Comparison of ENCODE assay signal across 13 mouse cellular contexts in the genomic region with DNA sequence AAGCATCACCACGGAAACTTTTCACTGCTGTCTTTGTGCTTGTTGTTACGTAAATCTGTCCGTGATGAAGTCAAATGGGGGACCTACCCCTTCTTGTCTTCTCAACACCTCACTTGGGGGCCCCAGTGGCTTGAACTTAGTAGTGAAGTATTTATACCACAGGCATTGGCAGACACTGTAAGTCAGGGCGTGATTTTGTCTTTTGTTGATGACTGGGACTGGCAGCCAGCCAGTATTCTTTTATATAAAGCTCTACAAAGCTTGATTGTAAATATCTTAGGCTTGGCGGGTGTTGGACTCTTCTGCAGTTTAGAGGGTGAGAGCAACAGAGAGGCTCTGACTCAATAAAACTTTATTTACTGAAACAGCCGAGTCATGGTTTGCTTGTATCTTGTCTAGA.
DNase-seq lines count a peak whose midpoint lies in the region; ATAC-seq and TF ChIP-seq lines count a peak whose summit lies in the region.
"Had no signal": no experiment of that assay in that cellular context is flagged by ENCODE, and none has a peak within 500 bp of the region (broad histone marks: within the 10 kb centered on the region; RNA-seq: fewer than 3 reads in every experiment).

No protein-coding gene starts in this region.

- intact Hi-C loops in left cerebral cortex, adult 2 months (cut with DNase I) = no loop called here

- H3K27ac ChIP-seq in left cerebral cortex, adult 2 months = no peak overlapping the region
- H3K27ac ChIP-seq: forebrain, embryonic 12.5 days had no signal

- ATAC-seq in frontal cortex, adult (ENCODE audit: low TSS enrichment) = 0 out of 2 replicates have a peak, but pooled peaks have one; percentile 31
- ATAC-seq: intestine, embryonic 16.5 days had no signal

- DNase-seq in frontal cortex, postnatal 10 days (ENCODE audit: low spot score in 2 of 2) = no peak
- DNase-seq in left cerebral cortex, adult 18-20 months (ENCODE audit: low spot score in 2 of 2) = peak; percentile 18 to 26
- DNase-seq in left cerebral cortex, adult 2 months (ENCODE audit: extremely low spot score in 1 of 2, low spot score in 2 of 2) = no peak
- DNase-seq in right cerebral cortex, postnatal 36 days (ENCODE audit: low spot score in 2 of 2) = peak; percentile 8 to 17
- no peak for DNase-seq in right cerebral cortex, postnatal 14 days
- DNase-seq in telencephalon, adult 2 months (ENCODE audit: low read depth, low spot score) = peak; percentile 36
- no peak for DNase-seq in cerebellum, adult 11-12 months
- DNase-seq: adrenal gland, postnatal 10 days; B cell, adult 2 months; cerebellum, adult 18-20 months had no signal

- H3K4me3 ChIP-seq in left cerebral cortex, adult 2 months = no peak overlapping the region
- H3K4me3 ChIP-seq: forebrain, embryonic 12.5 days had no signal

- TF ChIP-seq CTCF in left cerebral cortex, adult 2 months (IDR thresholded peaks at IDR 0.05) = no peak

Comparison
In these comparisons a context has a peak if more than half of its experiments do, and no peak if none do; other contexts are left out.
1. DNase-seq: peak in left cerebral cortex, adult 18-20 months (2 of 2), right cerebral cortex, postnatal 36 days (2 of 2) and telencephalon, adult 2 months (single experiment); none in frontal cortex, postnatal 10 days (0 of 2), left cerebral cortex, adult 2 months (0 of 2), right cerebral cortex, postnatal 14 days (single experiment) and cerebellum, adult 11-12 months (single experiment).